Mouse (Mus musculus) cerebral cortex, adult 2 months (tissue): ENCODE data around the gene Galnt7.

Experiments used
- WGBS: fragments of 180-500 bp; shearing (Covaris S2); methylation state at CpG from one replicate; pipeline ENCODE4 v1.1.7; 2018; 5-methylcytosine and 5-hydroxymethylcytosine counted together

Galnt7 gene

GRCm38 (mm10) chr8:57652456-57653055 is at the start of gene Galnt7:
TSS of gene Galnt7 (minus strand) at chr8:57653032.
- WGBS, result under 1% methylated on average over 67 of the region's 74 CpGs

- WGBS, result 60% methylated on average over 7 of the region's 7 CpGs
Measured at GRCm38 (mm10) chr8:57688633-57689032, 35.8 kb upstream of the Galnt7 start.

- WGBS, result 95% methylated on average over 3 of the region's 3 CpGs
Measured at GRCm38 (mm10) chr8:57685803-57686202, 33.0 kb upstream of the Galnt7 start.

GRCm38 (mm10) chr8:57680044-57680443 is 27.2 kb upstream of the Galnt7 start:
- 54% methylated on average over 5 of the region's 5 CpGs for WGBS

GRCm38 (mm10) chr8:57664121-57664520 is 11.3 kb upstream of the Galnt7 start:
- 90% methylated on average over 2 of the region's 2 CpGs for WGBS

GRCm38 (mm10) chr8:57660019-57660418 is 7.2 kb upstream of the Galnt7 start:
- 91% methylated on average over 2 of the region's 2 CpGs for WGBS

GRCm38 (mm10) chr8:57656446-57656845 is 3.6 kb upstream of the Galnt7 start:
- 55% methylated on average over 6 of the region's 6 CpGs for WGBS

- WGBS, result 84% methylated on average over 7 of the region's 7 CpGs
Measured at GRCm38 (mm10) chr8:57654146-57654545, 1.3 kb upstream of the Galnt7 start.

GRCm38 (mm10) chr8:57653768-57654125 is 915 bp upstream of the Galnt7 start:
- WGBS, result 25% methylated on average over 7 of the region's 7 CpGs

- 2% methylated on average over 29 of the region's 38 CpGs for WGBS
Measured at GRCm38 (mm10) chr8:57653056-57653767, 380 bp upstream of the Galnt7 start.

GRCm38 (mm10) chr8:57651689-57652455 is 960 bp downstream of the Galnt7 start:
- under 1% methylated on average over 89 of the region's 91 CpGs for WGBS

- under 1% methylated on average over 8 of the region's 8 CpGs for WGBS
Measured at GRCm38 (mm10) chr8:57651357-57651688, 1.5 kb downstream of the Galnt7 start.

- WGBS, result 90% methylated on average over 6 of the region's 6 CpGs
Measured at GRCm38 (mm10) chr8:57650216-57650615, 2.6 kb downstream of the Galnt7 start.

- WGBS, result 47% methylated on average over 3 of the region's 3 CpGs
Measured at GRCm38 (mm10) chr8:57647566-57647965, 5.3 kb downstream of the Galnt7 start.

GRCm38 (mm10) chr8:57644281-57644680 is 8.6 kb downstream of the Galnt7 start:
- 89% methylated on average over 6 of the region's 6 CpGs for WGBS

GRCm38 (mm10) chr8:57642722-57643121 is 10.1 kb downstream of the Galnt7 start:
- 72% methylated on average over 5 of the region's 5 CpGs for WGBS

- 70% methylated on average over 6 of the region's 6 CpGs for WGBS
Measured at GRCm38 (mm10) chr8:57638925-57639324, 13.9 kb downstream of the Galnt7 start.

GRCm38 (mm10) chr8:57637599-57638280 is 15.1 kb downstream of the Galnt7 start:
- WGBS, result 60% methylated on average over 15 of the region's 15 CpGs

- WGBS, result 72% methylated on average over 11 of the region's 11 CpGs
Measured at GRCm38 (mm10) chr8:57636698-57637097, 16.1 kb downstream of the Galnt7 start.

GRCm38 (mm10) chr8:57636281-57636680 is 16.6 kb downstream of the Galnt7 start:
- 62% methylated on average over 3 of the region's 3 CpGs for WGBS

GRCm38 (mm10) chr8:57631780-57632179 is 21.1 kb downstream of the Galnt7 start:
- 91% methylated on average over 7 of the region's 7 CpGs for WGBS

- 97% methylated on average over 8 of the region's 8 CpGs for WGBS
Measured at GRCm38 (mm10) chr8:57630148-57630547, 22.7 kb downstream of the Galnt7 start.
